Mouse (Mus musculus): ENCODE results near the gene Dhx40. TPM values are rescaled to one million over a fixed set of nuclear protein-coding genes. Genes with fewer than 3 reads are reported as not detected.
"Not testable (repeated sequence)": the region's sequence is repeated elsewhere in the genome, so short reads cannot be mapped to it uniquely, and the experiment has no call there.

The Dhx40 gene
- polyA plus RNA-seq, 1 experiment from 2014 or later, result 31.6 TPM

GRCm38 (mm10) chr11:86810572-86811325, 3.2 kb upstream of the Dhx40 start:
- DNase-seq, result no peak
- Histone ChIP-seq H3K36me3 (ENCODE audit: control insufficient read depth, insufficient read depth, low read length) (no peaks in the 10 kb centered on the region; the same call in 1 of the 2 replicates), H3K4me2 (ENCODE audit: low read length) (no peak overlapping the region), H3K4me1 (ENCODE audit: control insufficient read depth, insufficient read depth, low read length) (0 out of 2 replicates have a peak, but pooled peaks cover 6% of the 10 kb centered on the region), H3K27ac (replicated peaks; ENCODE audit: low read depth, low read length) (no peak overlapping the region), H3K9ac (replicated peaks; ENCODE audit: low read length) (no peak overlapping the region), H3K27me3 (ENCODE audit: control insufficient read depth, insufficient read depth, low read length) (no peaks in the 10 kb centered on the region), H3K9me3 (ENCODE audit: control insufficient read depth, low read length) (no peaks in the 10 kb centered on the region), H3K4me3 (replicated peaks; ENCODE audit: low read depth, low read length) (no peak overlapping the region)
- WGBS, result 92% methylated on average over 2 of the region's 2 CpGs
- no peak for ATAC-seq (ENCODE audit: low FRiP score, low TSS enrichment)

GRCm38 (mm10) chr11:86809828-86810227, 2.3 kb upstream of the Dhx40 start:
- H3K4me1 ChIP-seq (ENCODE audit: control insufficient read depth, insufficient read depth, low read length), result 0 out of 2 replicates have a peak, but pooled peaks cover 6% of the 10 kb centered on the region
- no peak for DNase-seq
- H3K4me2 ChIP-seq (ENCODE audit: low read length), result no peak overlapping the region
- no peaks in the 10 kb centered on the region for H3K27me3 ChIP-seq (ENCODE audit: control insufficient read depth, insufficient read depth, low read length)
- WGBS, result 68% methylated on average over 4 of the region's 4 CpGs
- H3K4me3 ChIP-seq (replicated peaks; ENCODE audit: low read depth, low read length), result no peak overlapping the region
- no peak overlapping the region for H3K9ac ChIP-seq (replicated peaks; ENCODE audit: low read length)
- no peak overlapping the region for H3K27ac ChIP-seq (replicated peaks; ENCODE audit: low read depth, low read length)
- no peaks in the 10 kb centered on the region for H3K9me3 ChIP-seq (ENCODE audit: control insufficient read depth, low read length)
- H3K36me3 ChIP-seq (ENCODE audit: control insufficient read depth, insufficient read depth, low read length), result peaks cover 4% of the 10 kb centered on the region; the same call in 1 of the 2 replicates
- no peak for ATAC-seq (ENCODE audit: low FRiP score, low TSS enrichment)

GRCm38 (mm10) chr11:86807001-86807477, 507 bp downstream of the Dhx40 start:
- Histone ChIP-seq H3K4me1 (ENCODE audit: control insufficient read depth, insufficient read depth, low read length) (0 out of 2 replicates have a peak, but pooled peaks cover 6% of the 10 kb centered on the region), H3K4me2 (ENCODE audit: low read length) (peak overlapping the region; percentile 67), H3K9ac (replicated peaks; ENCODE audit: low read length) (peak overlapping the region; percentile 66), H3K27ac (replicated peaks; ENCODE audit: low read depth, low read length) (peak overlapping the region; percentile 82), H3K4me3 (replicated peaks; ENCODE audit: low read depth, low read length) (peak overlapping the region; percentile 86), H3K36me3 (ENCODE audit: control insufficient read depth, insufficient read depth, low read length) (peaks cover 28% of the 10 kb centered on the region), H3K9me3 (ENCODE audit: control insufficient read depth, low read length) (no peaks in the 10 kb centered on the region), H3K27me3 (ENCODE audit: control insufficient read depth, insufficient read depth, low read length) (no peaks in the 10 kb centered on the region)
- WGBS, result 2% methylated on average over 25 of the region's 25 CpGs
- DNase-seq (peak; percentile 89), ATAC-seq (ENCODE audit: low FRiP score, low TSS enrichment) (peak; percentile 85)

GRCm38 (mm10) chr11:86794161-86794560, 13.4 kb downstream of the Dhx40 start:
- ATAC-seq (ENCODE audit: low FRiP score, low TSS enrichment), result no peak
- Histone ChIP-seq H3K9ac (replicated peaks; ENCODE audit: low read length) (no peak overlapping the region), H3K4me3 (replicated peaks; ENCODE audit: low read depth, low read length) (no peak overlapping the region), H3K4me2 (ENCODE audit: low read length) (no peak overlapping the region), H3K9me3 (ENCODE audit: control insufficient read depth, low read length) (no peaks in the 10 kb centered on the region), H3K27ac (replicated peaks; ENCODE audit: low read depth, low read length) (no peak overlapping the region), H3K27me3 (ENCODE audit: control insufficient read depth, insufficient read depth, low read length) (no peaks in the 10 kb centered on the region), H3K36me3 (ENCODE audit: control insufficient read depth, insufficient read depth, low read length) (peaks cover 66% of the 10 kb centered on the region), H3K4me1 (ENCODE audit: control insufficient read depth, insufficient read depth, low read length) (no peaks in the 10 kb centered on the region)
- WGBS, result 87% methylated on average over 1 of the region's 1 CpGs
- no peak for DNase-seq

- not testable (repeated sequence) for H3K27me3 ChIP-seq (ENCODE audit: control insufficient read depth, insufficient read depth, low read length)
- H3K36me3 ChIP-seq (ENCODE audit: control insufficient read depth, insufficient read depth, low read length), result peaks cover 68% of the 10 kb centered on the region
These were observed 20.1 kb downstream of the Dhx40 start for GRCm38 (mm10) chr11:86787436-86787835.

GRCm38 (mm10) chr11:86785767-86786166, 21.8 kb downstream of the Dhx40 start:
- DNase-seq (no peak), ATAC-seq (ENCODE audit: low FRiP score, low TSS enrichment) (no peak)
- no peak overlapping the region for H3K4me3 ChIP-seq (replicated peaks; ENCODE audit: low read depth, low read length)
- no peaks in the 10 kb centered on the region for H3K4me1 ChIP-seq (ENCODE audit: control insufficient read depth, insufficient read depth, low read length)
- H3K36me3 ChIP-seq (ENCODE audit: control insufficient read depth, insufficient read depth, low read length), result peaks cover 67% of the 10 kb centered on the region
- no peak overlapping the region for H3K9ac ChIP-seq (replicated peaks; ENCODE audit: low read length)
- H3K4me2 ChIP-seq (ENCODE audit: low read length), result no peak overlapping the region
- no peaks in the 10 kb centered on the region for H3K27me3 ChIP-seq (ENCODE audit: control insufficient read depth, insufficient read depth, low read length)
- no peak overlapping the region for H3K27ac ChIP-seq (replicated peaks; ENCODE audit: low read depth, low read length)
- WGBS, result 92% methylated on average over 2 of the region's 2 CpGs
- H3K9me3 ChIP-seq (ENCODE audit: control insufficient read depth, low read length), result no peaks in the 10 kb centered on the region

More at GRCm38 (mm10) chr11:86787436-86787835, 20.1 kb downstream of the Dhx40 start:
- H3K9ac ChIP-seq (replicated peaks; ENCODE audit: low read length); H3K4me3 ChIP-seq (replicated peaks; ENCODE audit: low read depth, low read length); DNase-seq; ATAC-seq (ENCODE audit: low FRiP score, low TSS enrichment); H3K4me1 ChIP-seq (ENCODE audit: control insufficient read depth, insufficient read depth, low read length); H3K9me3 ChIP-seq (ENCODE audit: control insufficient read depth, low read length); H3K27ac ChIP-seq (replicated peaks; ENCODE audit: low read depth, low read length); H3K4me2 ChIP-seq (ENCODE audit: low read length): not testable (repeated sequence)
- 95% methylated on average over 5 of the region's 5 CpGs for WGBS

- no peak overlapping the region for H3K27ac ChIP-seq (replicated peaks; ENCODE audit: low read depth, low read length)
- H3K9ac ChIP-seq (replicated peaks; ENCODE audit: low read length), result no peak overlapping the region
- no peaks in the 10 kb centered on the region for H3K27me3 ChIP-seq (ENCODE audit: control insufficient read depth, insufficient read depth, low read length)
- WGBS, result 93% methylated on average over 4 of the region's 4 CpGs
- H3K9me3 ChIP-seq (ENCODE audit: control insufficient read depth, low read length), result no peaks in the 10 kb centered on the region
- no peaks in the 10 kb centered on the region for H3K4me1 ChIP-seq (ENCODE audit: control insufficient read depth, insufficient read depth, low read length)
- no peak for DNase-seq
- H3K4me2 ChIP-seq (ENCODE audit: low read length), result no peak overlapping the region
- no peak for ATAC-seq (ENCODE audit: low FRiP score, low TSS enrichment)
- H3K36me3 ChIP-seq (ENCODE audit: control insufficient read depth, insufficient read depth, low read length), result peaks cover 53% of the 10 kb centered on the region
- H3K4me3 ChIP-seq (replicated peaks; ENCODE audit: low read depth, low read length), result no peak overlapping the region
These were observed 37.7 kb downstream of the Dhx40 start for GRCm38 (mm10) chr11:86769884-86770283.

- DNase-seq (no peak), ATAC-seq (ENCODE audit: low FRiP score, low TSS enrichment) (no peak)
- WGBS, result 96% methylated on average over 2 of the region's 2 CpGs
- Histone ChIP-seq H3K9ac (replicated peaks; ENCODE audit: low read length) (no peak overlapping the region), H3K9me3 (ENCODE audit: control insufficient read depth, low read length) (no peaks in the 10 kb centered on the region), H3K27ac (replicated peaks; ENCODE audit: low read depth, low read length) (no peak overlapping the region), H3K27me3 (ENCODE audit: control insufficient read depth, insufficient read depth, low read length) (no peaks in the 10 kb centered on the region), H3K36me3 (ENCODE audit: control insufficient read depth, insufficient read depth, low read length) (peaks cover 14% of the 10 kb centered on the region), H3K4me2 (ENCODE audit: low read length) (no peak overlapping the region), H3K4me1 (ENCODE audit: control insufficient read depth, insufficient read depth, low read length) (no peaks in the 10 kb centered on the region), H3K4me3 (replicated peaks; ENCODE audit: low read depth, low read length) (no peak overlapping the region)
These were observed 43.0 kb downstream of the Dhx40 start for GRCm38 (mm10) chr11:86764501-86764900.

- H3K27ac ChIP-seq (replicated peaks; ENCODE audit: low read depth, low read length); H3K27me3 ChIP-seq (ENCODE audit: control insufficient read depth, insufficient read depth, low read length); H3K9me3 ChIP-seq (ENCODE audit: control insufficient read depth, low read length); DNase-seq; H3K4me3 ChIP-seq (replicated peaks; ENCODE audit: low read depth, low read length); H3K9ac ChIP-seq (replicated peaks; ENCODE audit: low read length); H3K36me3 ChIP-seq (ENCODE audit: control insufficient read depth, insufficient read depth, low read length); ATAC-seq (ENCODE audit: low FRiP score, low TSS enrichment); H3K4me2 ChIP-seq (ENCODE audit: low read length); H3K4me1 ChIP-seq (ENCODE audit: control insufficient read depth, insufficient read depth, low read length): not testable (repeated sequence)
- WGBS, result 92% methylated on average over 11 of the region's 11 CpGs
These were observed 44.4 kb downstream of the Dhx40 start for GRCm38 (mm10) chr11:86763127-86763526.
